Mouse (Mus musculus): Measurements from ENCODE around the gene Zfyve27.

Gene Zfyve27

DNA sequence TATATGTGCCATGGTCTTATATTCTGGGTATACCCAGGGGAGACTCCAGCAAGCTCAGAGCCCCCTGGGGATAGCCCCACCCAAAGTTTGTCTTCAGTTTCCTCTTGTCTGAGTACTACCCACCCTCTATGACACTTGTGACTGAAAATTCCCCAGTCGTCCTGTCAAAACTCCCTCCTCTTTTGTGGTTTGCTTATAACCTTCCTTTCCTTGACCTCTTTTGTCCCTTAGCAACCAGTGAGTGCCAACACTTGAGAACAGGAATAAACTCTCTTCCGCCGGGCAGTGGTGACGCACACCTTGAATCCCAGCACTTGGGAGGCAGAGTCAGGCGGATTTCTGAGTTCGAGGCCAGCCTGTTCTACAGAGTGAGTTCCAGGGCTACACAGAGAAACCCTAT is 19.7 kb upstream of the Zfyve27 start:
- DNase-seq: no peak

DNA sequence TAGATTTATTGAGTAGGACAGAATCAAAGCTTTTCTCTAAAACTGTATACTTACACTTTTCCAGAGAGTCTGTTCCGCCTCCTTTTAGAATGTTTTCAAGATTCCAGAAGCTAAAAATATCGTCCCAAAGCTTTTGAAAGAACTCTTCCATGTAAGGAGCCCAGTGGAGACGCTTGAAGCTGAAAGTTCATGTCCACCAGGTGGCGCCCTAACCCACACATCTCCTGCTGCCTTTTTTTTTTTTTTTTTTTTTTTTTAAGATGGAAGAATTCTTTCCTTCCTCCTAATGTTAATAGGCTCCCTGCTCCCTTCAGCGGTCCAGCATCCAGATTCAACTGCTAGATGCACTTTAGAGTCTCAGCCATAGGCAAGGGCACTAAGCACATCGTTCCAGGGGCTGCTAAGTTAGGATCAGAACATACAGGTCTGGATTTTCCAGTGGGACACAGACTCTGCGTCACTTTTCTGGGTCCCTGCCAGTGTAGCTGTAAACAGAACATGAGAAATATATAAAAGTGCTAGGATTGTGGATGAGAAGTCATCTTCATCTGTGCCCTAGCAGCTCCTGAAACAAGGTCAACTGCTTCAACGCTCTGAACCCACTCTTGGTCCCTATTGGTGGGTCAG is 19.1 kb upstream of the Zfyve27 start:
- peak; percentile 97 for DNase-seq

DNA sequence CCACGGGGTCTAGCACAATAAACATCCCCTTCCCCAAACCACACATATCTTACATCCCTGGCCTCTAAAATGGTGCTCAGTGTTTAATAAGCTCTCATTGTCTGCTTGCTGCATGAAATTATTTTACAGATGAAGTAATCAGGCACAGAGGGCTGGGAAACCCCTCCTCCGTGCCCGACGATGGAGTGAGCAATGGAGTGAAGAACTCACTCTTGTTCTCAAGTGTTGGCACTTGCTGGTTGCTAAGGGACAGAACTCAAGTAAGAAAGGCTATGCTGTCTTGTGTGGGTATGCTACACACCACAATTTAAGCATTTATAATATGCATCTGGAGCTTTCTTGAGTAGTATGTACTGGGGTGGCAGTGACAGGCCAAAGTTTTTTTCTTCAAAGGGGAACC is 18.5 kb upstream of the Zfyve27 start:
- no peak for DNase-seq

DNA sequence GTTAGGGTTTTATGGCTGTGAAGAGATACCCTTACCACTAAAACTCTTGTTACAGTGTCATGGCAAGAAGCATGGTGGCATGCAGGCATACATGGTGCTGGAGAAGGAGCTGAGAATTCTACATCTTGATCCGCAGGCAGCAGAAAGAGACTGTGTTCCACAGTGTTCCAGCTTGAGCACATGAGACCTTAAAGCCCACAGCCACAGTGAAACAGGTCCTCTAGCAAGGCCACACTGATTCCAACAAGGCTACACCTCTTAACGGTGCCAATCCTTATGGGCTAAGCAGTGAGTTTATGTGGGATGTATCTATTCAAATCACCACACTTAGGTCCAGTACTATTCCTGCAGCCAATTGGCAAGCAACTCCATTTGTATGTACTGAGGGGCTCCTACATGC is 18.0 kb upstream of the Zfyve27 start:
- DNase-seq: peak; percentile 90

- peak; percentile 97 for DNase-seq
Observed at GRCm38 (mm10) chr19:42146276-42147010, 17.3 kb upstream of the Zfyve27 start.

DNA sequence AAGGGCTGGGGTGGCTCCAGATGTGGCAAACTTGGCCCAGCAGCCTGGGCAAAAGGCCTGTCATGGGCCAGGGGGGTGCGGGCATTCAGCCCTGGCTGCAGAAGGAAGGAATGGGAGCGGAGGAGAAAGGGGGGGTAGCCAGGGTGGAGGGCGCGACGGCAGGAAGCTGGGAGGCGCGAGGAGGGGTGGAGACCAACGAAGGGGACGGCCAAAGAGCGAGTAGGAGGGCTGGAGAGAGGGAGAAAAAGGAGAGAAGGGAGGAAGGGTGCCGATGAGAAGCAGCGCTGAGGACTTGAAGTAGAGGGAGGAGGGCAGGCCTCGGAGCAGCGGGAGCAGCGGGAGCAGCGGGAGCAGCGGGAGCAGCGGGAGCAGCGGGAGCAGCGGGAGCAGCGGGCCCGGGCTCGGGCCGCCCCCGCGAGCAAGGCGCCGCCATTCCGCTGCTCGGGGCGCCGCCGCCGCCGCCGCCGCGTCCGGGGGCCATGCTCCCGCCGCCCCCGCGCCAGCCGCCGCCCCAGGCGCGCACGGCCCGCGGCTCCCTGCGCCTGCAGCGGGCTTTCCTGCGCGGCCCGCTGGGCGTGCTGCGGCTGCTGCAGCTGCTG is 16.5 kb upstream of the Zfyve27 start, which contains the start of gene Marveld1:
Gene Marveld1 (plus strand): TSS at position 231 of the 599 bp plus-strand sequence.
- DNase-seq: peak; percentile 99

GRCm38 (mm10) chr19:42147769-42148568 is 15.8 kb upstream of the Zfyve27 start:
- DNase-seq: peak; percentile 98

DNA sequence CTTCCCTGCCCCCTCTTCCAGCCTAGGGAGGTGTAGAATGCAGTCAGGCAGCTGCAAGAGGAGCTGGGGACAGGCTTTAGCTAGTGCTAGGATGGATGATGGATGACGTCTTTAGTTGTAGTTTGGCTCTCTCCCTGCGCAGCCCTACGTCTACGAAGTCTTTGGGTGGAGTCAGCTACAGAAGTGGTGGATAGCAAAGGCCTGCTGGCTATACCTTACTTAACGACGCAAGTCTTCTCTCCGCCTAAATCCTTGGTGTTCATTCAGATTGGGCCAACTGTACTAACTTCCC is 15.2 kb upstream of the Zfyve27 start:
- DNase-seq: no peak

- DNase-seq: peak; percentile 99
Observed at GRCm38 (mm10) chr19:42151990-42152389, 11.8 kb upstream of the Zfyve27 start.

- no peak for DNase-seq
Observed at GRCm38 (mm10) chr19:42157493-42158237, 6.1 kb upstream of the Zfyve27 start.

GRCm38 (mm10) chr19:42158246-42159017 is 5.3 kb upstream of the Zfyve27 start:
- DNase-seq: no peak

GRCm38 (mm10) chr19:42164188-42164587 is 437 bp downstream of the Zfyve27 start:
- DNase-seq: no peak

- DNase-seq: no peak
Observed at GRCm38 (mm10) chr19:42166130-42166529, 2.4 kb downstream of the Zfyve27 start.

GRCm38 (mm10) chr19:42166766-42167165 is 3.0 kb downstream of the Zfyve27 start:
- no peak for DNase-seq

DNA sequence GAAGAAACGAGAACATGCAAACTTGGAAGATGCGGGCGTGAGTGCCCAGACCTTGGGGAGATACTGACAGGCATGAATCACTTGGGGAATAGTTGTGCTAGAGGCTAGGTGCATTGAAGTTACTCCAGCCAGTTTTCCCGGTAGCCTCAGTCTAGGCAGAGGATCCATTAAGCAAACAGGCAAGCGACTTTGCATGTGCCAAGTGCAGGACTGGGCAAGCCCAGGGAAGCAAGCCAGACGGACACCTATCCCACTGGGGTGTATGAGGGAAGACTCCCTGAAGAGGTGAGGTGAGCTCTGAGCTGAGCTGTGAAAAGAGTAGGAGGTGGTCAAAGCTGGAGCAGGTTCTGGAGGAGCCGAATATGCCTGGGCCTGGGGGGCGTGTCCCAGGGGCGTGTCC is 3.7 kb downstream of the Zfyve27 start:
- DNase-seq: no peak

DNA sequence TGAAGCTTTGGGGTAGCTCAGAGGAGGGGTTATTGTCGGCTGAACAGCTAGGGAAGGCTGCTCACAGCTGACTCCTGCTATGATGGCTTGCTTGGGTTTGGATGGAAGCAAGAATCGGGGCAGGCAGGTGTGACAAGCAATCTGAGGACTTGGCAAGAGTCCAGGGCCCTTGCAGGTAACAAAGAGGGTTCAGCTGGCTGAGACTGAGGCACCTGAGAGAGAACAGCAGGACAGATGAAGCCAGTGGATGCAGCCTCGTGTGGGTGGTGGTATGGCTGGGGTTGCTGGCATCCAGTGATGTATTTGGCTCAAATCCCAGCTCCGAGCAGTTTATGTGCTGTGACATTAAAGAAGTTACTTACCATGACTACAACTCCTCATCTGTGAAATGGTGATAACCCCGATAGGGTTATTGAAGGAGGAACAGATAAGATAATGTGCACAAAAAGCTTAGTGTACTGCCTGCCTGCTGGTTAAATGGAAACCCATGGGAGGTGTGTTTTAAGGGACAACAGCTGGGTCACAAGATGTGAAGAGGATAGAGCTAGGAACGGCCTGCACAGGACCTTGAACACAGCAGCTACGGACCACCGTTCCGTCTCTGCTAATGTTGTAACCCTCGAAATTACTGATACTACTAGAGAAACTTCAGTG is 5.7 kb downstream of the Zfyve27 start:
- peak; percentile 93 for DNase-seq

DNA sequence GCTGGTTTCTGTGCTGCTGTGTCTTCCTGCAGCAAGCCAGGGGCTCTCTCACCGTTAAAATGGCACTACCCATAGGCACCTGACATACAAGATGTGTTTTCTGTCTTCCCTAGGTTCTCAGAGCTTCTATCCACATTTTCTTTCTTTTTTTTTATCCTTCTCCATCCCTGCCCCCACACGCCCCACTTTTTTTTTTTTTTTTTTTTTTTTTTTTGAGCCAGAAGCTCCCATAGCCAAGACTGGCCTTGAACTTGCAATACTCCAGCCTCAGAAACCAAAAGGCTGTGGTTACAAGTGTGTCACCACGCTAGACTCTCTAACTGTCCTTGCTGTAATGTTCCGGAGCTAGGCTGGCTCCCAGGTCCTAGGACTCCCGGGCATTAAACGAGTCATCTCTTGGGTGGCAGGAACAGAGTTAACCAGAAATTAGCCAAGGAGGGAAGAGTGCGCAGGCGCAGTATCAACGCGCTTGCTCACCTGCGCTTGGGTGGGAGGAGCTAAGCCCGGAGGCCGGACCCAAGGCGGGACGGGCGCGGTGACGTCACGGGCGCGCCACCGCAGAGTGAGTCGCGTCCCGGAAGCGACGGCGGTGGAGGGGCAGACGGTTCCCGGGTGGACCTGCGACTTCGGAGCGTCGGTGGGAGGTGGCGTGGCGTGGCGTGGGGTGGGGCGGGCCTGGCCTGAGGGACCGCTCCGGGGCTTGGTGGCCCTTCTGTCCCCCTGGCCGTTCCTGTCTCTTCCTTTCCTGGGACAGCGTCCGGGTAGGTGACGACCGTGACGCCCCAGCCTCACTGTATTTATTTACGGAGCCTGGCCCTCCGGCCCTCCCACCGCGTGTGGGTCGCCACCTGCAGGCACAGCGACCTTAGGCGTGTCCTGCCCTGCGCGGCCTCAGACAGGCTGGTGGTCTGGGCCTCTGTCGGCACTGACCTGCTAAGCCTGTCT is 6.5 kb downstream of the Zfyve27 start:
- DNase-seq: peak; percentile 99

DNA sequence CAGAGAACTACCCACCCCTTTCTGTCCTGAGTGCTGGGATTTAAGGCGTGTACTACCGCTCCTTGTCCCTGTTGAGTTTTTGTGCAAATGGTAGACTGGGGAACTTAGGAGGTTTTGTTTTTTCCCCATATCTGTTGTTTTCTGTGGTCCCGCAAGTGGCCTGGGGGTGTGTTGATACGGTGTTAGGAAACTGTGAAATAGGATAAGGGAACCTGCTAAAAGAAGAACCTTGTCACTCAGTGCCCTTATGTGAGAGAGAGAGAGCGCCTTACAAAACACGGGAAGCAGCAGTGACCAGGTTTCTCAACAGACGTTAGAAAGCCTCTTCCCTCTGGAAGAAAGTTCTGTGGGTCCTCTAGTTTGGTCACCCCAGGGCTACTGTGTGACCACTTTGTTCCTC is 13.1 kb downstream of the Zfyve27 start:
- no peak for DNase-seq

DNA sequence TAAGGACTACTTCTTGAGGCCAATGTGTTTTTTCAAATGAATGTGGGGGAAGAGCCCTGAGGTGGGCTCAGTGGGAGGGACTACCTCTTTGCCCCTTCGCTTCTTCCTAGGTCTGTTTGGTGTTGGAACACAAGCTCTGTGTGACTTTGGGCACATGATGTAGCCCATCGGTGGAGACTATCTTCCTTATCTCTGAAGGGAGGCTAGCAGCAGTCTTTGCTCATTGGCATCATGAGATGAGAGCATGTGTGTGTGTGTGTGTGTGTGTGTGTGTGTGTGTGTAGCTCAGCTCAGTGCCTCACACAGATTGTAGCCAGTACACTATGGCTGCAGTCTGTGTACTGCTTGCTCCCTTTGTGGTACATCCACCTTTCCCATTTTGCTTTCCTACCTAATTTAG is 13.7 kb downstream of the Zfyve27 start:
- no peak for DNase-seq

GRCm38 (mm10) chr19:42179356-42179755 is 15.6 kb downstream of the Zfyve27 start:
- DNase-seq: no peak

Measured in heart, adult 11 months (tissue).